Mouse (Mus musculus) C2C12 (cell line): ENCODE data around the gene 3110009E18Rik. TPM values are rescaled to one million over a fixed set of nuclear protein-coding genes. Genes with fewer than 3 reads are reported as not detected.

Source experiments
- H3K27me3 ChIP-seq: one replicate; pipeline ENCODE4 v1.6.1; 2011; ENCODE audit not compliant: control insufficient read depth, insufficient read depth, insufficient read length
- H3K36me3 ChIP-seq: one replicate; pipeline ENCODE4 v1.6.1; 2011; ENCODE audit not compliant: control insufficient read depth, insufficient read depth
- H3K4me3 ChIP-seq: one replicate; pipeline ENCODE4 v1.5.1; 2011; ENCODE audit warnings: mild to moderate bottlenecking, control low read depth; ENCODE audit not compliant: poor library complexity, insufficient read depth, severe bottlenecking
- H3K79me2 ChIP-seq: one replicate; pipeline ENCODE4 v1.6.1; 2011; ENCODE audit not compliant: control insufficient read depth, insufficient read depth
- H3K79me3 ChIP-seq: one replicate; pipeline ENCODE4 v1.6.1; 2011; ENCODE audit warnings: low read depth, control low read depth
- H3ac ChIP-seq: one replicate; pipeline ENCODE3; 2011; ENCODE audit warnings: low read depth; ENCODE audit not compliant: control insufficient read depth, insufficient read length
- CEBPB ChIP-seq: IDR thresholded peaks from one replicate; pipeline ENCODE4 v1.6.1; 2011; ENCODE audit warnings: low read depth, mild to moderate bottlenecking, control low read depth, moderate library complexity
- CTCF ChIP-seq: IDR thresholded peaks from one replicate; pipeline ENCODE4 v1.5.1; 2011; ENCODE audit not compliant: control insufficient read depth, insufficient read depth, insufficient read length
- FOSL1 ChIP-seq: IDR thresholded peaks from one replicate; pipeline ENCODE4 v1.8.0; 2011; ENCODE audit warnings: mild to moderate bottlenecking, low read length; ENCODE audit not compliant: poor library complexity, insufficient read depth, severe bottlenecking
- MAX ChIP-seq: IDR thresholded peaks from one replicate; pipeline ENCODE4 v1.6.1; 2011; ENCODE audit warnings: mild to moderate bottlenecking, control low read depth
- MYOD1 ChIP-seq: IDR thresholded peaks from one replicate; pipeline ENCODE4 v1.6.1; 2011; ENCODE audit warnings: low read depth; ENCODE audit not compliant: control insufficient read depth, insufficient read length
- MYOG ChIP-seq: IDR thresholded peaks from one replicate; pipeline ENCODE4 v1.6.1; 2011; ENCODE audit not compliant: control insufficient read depth, insufficient read length; ENCODE audit errors: extremely low read depth
- USF1 ChIP-seq: IDR thresholded peaks from one replicate; pipeline ENCODE4 v1.6.1; 2011; ENCODE audit warnings: low read depth, mild to moderate bottlenecking, control low read depth, moderate library complexity
- polyA plus RNA-seq: library from polyadenylated mRNA; unstranded; fragments of >200 nt; fragmentation: generic; extraction: Trizol; gene quantifications from one replicate; pipeline ENCODE4 v1.2.1, GENCODE M21; 2012; ENCODE audit warnings: missing spikeins

3110009E18Rik gene
- polyA plus RNA-seq, 1 experiment, result 19.8 TPM

DNA sequence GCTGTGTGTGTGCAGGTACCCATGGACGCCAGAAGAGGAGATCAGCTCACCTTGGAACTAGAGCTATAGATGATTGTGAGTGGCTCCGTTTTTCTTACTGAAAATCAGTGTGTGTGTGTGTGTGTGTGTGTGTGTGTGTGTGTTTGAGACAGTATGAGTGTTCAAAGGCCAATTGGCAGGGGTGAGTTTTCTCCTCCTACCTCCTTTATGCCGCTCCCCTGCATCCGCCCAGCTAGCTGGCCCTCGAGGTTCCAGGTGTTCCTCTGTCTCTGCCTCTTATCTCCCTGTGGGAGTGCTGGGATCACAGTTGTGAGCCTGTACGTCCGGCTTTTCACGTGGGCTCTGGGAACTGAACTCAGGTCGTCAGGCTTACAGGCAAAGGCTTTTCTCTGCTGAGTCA, 5.3 kb downstream of the 3110009E18Rik start:
- no peaks in the 10 kb centered on the region for H3K79me3 ChIP-seq
- peaks cover 12% of the 10 kb centered on the region for H3K79me2 ChIP-seq
- no peaks in the 10 kb centered on the region for H3K27me3 ChIP-seq
- no peak overlapping the region for H3ac ChIP-seq
- no peaks in the 10 kb centered on the region for H3K36me3 ChIP-seq
- TF ChIP-seq USF1 (no peak), MAX (no peak), CEBPB (no peak)
- H3K4me3 ChIP-seq, result no peak overlapping the region

GRCm38 (mm10) chr1:120132376-120132775, 11.4 kb downstream of the 3110009E18Rik start:
- no peak overlapping the region for H3ac ChIP-seq
- H3K4me3 ChIP-seq, result no peak overlapping the region
- H3K27me3 ChIP-seq, result no peaks in the 10 kb centered on the region
- H3K79me3 ChIP-seq, result no peaks in the 10 kb centered on the region
- no peaks in the 10 kb centered on the region for H3K79me2 ChIP-seq
- H3K36me3 ChIP-seq, result no peaks in the 10 kb centered on the region
- no peak for TF ChIP-seq CTCF
- no peak for TF ChIP-seq CEBPB
- no peak for TF ChIP-seq MAX

GRCm38 (mm10) chr1:120135934-120136786, 15.2 kb downstream of the 3110009E18Rik start:
- Histone ChIP-seq H3K27me3 (no peaks in the 10 kb centered on the region), H3K4me3 (no peak overlapping the region), H3K36me3 (no peaks in the 10 kb centered on the region), H3K79me2 (no peaks in the 10 kb centered on the region), H3ac (no peak overlapping the region), H3K79me3 (no peaks in the 10 kb centered on the region)
- TF ChIP-seq MYOG (no peak), USF1 (peak; percentile 33), MAX (peak; percentile 72), CEBPB (no peak), MYOD1 (peak; percentile 50), CTCF (no peak), FOSL1 (peak; percentile 4)

DNA sequence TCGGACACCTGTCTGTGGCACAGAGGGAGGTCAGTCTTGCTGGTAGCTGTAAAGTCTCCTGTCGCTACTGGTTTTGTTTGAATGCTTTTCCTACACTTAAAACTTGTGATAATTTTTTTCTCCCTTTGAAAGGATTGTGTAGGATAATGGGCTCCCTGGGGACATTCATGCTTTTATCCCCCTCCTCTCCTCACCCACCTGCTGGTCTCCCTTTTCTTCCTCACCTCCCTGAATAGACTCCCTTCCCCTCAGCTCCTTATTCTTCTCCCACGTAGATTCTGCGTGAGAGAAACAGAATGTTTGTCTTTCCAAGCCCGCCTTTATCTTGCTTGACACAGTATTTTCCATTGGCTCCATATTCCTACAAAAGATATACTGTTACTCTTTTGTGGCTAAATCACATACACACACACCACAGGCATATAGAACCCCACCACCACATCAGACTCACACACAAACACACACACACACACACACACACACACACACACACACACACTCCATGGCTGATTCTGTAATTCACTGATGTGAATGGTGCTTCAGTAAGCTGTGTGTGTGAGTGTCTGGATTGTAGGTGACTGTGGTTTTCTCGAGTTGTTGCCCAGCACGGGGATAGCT, 18.0 kb downstream of the 3110009E18Rik start:
- H3ac ChIP-seq, result no peak overlapping the region
- no peaks in the 10 kb centered on the region for H3K79me2 ChIP-seq
- no peak overlapping the region for H3K4me3 ChIP-seq
- no peak for TF ChIP-seq FOSL1
- no peak for TF ChIP-seq MYOG
- TF ChIP-seq MYOD1, result no peak
- TF ChIP-seq USF1, result no peak
- TF ChIP-seq CEBPB, result no peak
- no peak for TF ChIP-seq MAX
- TF ChIP-seq CTCF, result no peak
- H3K36me3 ChIP-seq, result no peaks in the 10 kb centered on the region
- H3K27me3 ChIP-seq, result no peaks in the 10 kb centered on the region
- no peaks in the 10 kb centered on the region for H3K79me3 ChIP-seq

DNA sequence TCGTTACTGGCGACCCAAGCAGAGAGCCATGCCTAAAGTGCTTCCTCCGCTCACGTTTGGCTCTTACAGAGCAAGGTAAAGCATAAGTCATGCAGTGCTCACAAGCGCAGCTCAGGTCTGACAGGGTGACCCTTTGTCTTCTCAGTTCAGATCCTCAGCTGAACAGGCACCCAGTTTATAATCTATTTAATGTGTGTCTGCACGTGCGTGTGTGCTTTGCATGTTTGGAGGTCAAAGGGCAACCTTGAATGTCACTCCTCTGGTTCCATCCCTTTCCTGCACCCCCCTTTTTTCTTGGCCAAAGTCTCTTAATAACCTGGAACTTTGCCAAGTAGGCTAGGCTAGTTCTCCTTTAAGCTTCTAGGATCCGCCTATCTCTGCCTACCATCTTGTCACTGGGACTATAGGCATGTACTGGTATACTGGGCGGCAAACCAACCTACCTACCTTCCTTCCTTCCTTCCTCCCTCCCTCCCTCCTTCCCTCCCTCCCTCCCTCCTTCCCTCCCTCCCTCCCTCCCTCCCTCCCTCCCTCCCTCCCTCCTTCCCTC, 19.2 kb downstream of the 3110009E18Rik start:
- H3ac ChIP-seq, result no peak overlapping the region
- no peak overlapping the region for H3K4me3 ChIP-seq
- H3K36me3 ChIP-seq, result no peaks in the 10 kb centered on the region
- H3K79me3 ChIP-seq, result no peaks in the 10 kb centered on the region
- TF ChIP-seq FOSL1 (no peak), CTCF (no peak)
- H3K79me2 ChIP-seq, result no peaks in the 10 kb centered on the region
- no peaks in the 10 kb centered on the region for H3K27me3 ChIP-seq

DNA sequence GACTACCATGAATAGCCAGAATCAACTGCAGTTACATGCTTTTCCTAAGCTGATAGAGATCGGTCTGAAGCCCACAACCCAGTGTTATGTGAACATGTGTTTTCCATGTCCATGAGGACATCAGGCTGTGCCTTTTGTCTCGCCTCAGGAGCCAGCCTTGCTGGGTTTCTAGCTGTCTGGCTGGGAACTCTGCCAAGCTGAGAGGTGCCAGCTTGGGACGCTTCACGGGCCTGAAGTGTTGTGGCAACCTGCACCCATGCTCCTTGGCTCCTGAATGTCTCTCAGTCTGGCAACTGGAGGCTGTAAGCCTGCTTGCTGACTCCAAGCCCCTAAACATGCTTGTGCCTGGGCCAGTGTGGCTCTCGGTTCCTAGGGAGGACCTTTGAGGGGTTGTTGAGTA, 21.6 kb downstream of the 3110009E18Rik start:
- Histone ChIP-seq H3K79me3 (no peaks in the 10 kb centered on the region), H3K79me2 (no peaks in the 10 kb centered on the region), H3K36me3 (no peaks in the 10 kb centered on the region), H3ac (no peak overlapping the region), H3K4me3 (no peak overlapping the region), H3K27me3 (no peaks in the 10 kb centered on the region)
- TF ChIP-seq MYOD1 (no peak), FOSL1 (no peak), CTCF (no peak), USF1 (no peak), MAX (no peak), CEBPB (no peak), MYOG (no peak)
